Mouse (Mus musculus): ENCODE data around the gene Tmem270. TPM values are rescaled to one million over a fixed set of nuclear protein-coding genes. Genes with fewer than 3 reads are reported as not detected.
"Not testable (repeated sequence)": the region's sequence is repeated elsewhere in the genome, so short reads cannot be mapped to it uniquely, and the experiment has no call there.

The Tmem270 gene
- polyA plus RNA-seq, 1 experiment from 2014 or later: not detected

DNA sequence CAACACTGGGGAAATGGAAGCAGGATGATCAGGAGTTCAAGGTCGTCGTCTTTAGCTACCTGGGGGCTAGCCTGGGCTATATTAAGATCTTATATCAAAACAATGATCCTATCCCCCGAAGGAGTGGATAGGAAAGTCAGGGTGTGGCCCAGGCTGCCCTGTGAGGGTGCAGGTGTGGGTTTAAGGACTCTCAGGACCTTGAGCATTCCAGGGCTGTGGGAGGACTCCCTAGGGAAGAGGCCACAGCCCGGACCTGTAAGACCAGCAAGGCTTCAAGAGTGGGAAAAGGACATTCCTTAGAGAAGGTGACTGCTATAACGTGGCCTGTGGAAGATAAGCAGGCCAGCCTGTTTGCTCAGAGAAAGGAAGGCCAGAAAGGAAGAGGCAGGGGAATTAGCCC is 37.6 kb upstream of the Tmem270 start:
- peaks cover 26% of the 10 kb centered on the region for H3K27me3 ChIP-seq (ENCODE audit: control insufficient read depth, insufficient read depth, low read length)
- ATAC-seq (replicated peaks; ENCODE audit: low FRiP score) (no peak), DNase-seq (ENCODE audit: low spot score) (no peak)
- H3K36me3 ChIP-seq (ENCODE audit: control insufficient read depth, insufficient read depth, low read length): no peaks in the 10 kb centered on the region
- H3K4me2 ChIP-seq (ENCODE audit: low read depth, low read length, severe bottlenecking): no peak overlapping the region
- H3K4me3 ChIP-seq (ENCODE audit: low read depth, low read length): no peak overlapping the region
- no peaks in the 10 kb centered on the region for H3K9me3 ChIP-seq (ENCODE audit: control insufficient read depth, low read length)
- H3K4me1 ChIP-seq (replicated peaks; ENCODE audit: control insufficient read depth, insufficient read depth, low read length): peaks cover 2% of the 10 kb centered on the region; the same call in 1 of the 2 replicates
- no peak overlapping the region for H3K27ac ChIP-seq (ENCODE audit: low read depth, low read length)
- no peak overlapping the region for H3K9ac ChIP-seq (ENCODE audit: low read length)
- WGBS: 80% methylated on average over 5 of the region's 5 CpGs

DNA sequence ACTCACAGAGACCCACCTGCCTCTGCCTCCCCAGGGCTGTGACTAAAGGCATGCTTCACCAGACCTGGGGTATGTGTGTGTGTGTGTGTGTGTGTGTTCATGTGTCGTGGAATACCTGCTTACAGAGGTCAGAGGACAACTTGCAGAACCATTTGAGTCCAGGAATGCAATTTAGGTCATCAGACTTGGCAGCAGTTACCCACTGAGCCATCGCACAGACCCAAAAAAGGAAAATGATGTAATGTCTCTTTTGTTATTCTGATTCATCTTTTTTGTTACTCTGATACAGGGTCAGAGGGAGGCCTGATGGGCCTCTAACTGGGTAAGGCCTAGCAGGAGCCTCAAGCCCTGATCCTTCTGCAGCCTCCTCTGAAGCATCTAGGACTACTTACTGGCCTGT is 36.2 kb upstream of the Tmem270 start:
- peaks cover 2% of the 10 kb centered on the region; the same call in 1 of the 2 replicates for H3K4me1 ChIP-seq (replicated peaks; ENCODE audit: control insufficient read depth, insufficient read depth, low read length)
- H3K9ac ChIP-seq (ENCODE audit: low read length): no peak overlapping the region
- no peak overlapping the region for H3K4me2 ChIP-seq (ENCODE audit: low read depth, low read length, severe bottlenecking)
- no peaks in the 10 kb centered on the region for H3K36me3 ChIP-seq (ENCODE audit: control insufficient read depth, insufficient read depth, low read length)
- no peak overlapping the region for H3K4me3 ChIP-seq (ENCODE audit: low read depth, low read length)
- WGBS: 78% methylated on average over 2 of the region's 2 CpGs
- DNase-seq (ENCODE audit: low spot score) (no peak), ATAC-seq (replicated peaks; ENCODE audit: low FRiP score) (no peak)
- no peaks in the 10 kb centered on the region for H3K9me3 ChIP-seq (ENCODE audit: control insufficient read depth, low read length)
- no peak overlapping the region for H3K27ac ChIP-seq (ENCODE audit: low read depth, low read length)
- peaks cover 26% of the 10 kb centered on the region for H3K27me3 ChIP-seq (ENCODE audit: control insufficient read depth, insufficient read depth, low read length)

DNA sequence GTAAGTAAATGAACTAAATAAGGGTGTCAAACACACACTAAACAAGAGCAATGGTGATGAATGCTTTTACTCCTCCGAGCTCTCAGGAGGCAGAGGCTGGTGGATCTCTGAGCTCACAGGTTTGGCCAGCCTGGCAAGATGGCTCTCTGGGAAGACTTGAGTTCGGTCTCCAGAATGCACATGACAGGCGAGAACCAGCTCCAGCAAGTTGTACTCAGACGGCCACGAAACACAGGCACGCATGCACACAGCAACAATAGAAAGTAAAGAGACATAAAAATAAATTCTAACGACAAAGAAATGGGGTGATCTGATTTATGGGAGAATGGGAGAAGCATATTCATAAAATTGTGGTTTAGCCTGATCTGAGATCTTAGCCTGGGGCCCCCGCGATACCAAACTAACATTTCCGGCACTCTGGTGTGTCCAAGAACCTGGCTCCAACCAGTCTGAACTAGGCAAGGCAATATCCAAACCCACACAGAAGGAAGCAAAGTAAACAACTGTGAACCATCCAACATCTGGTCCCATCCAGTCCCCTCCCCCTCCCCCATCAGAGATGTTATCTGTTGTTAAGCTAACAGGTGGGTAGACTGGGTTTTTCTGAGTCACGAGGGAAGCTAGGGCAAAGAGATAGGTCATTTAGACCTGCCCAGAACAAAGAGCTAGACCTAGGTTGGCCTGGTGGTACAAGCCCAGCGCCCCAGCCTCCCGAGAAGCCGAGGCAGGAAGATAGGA is 35.1 kb upstream of the Tmem270 start:
- Histone ChIP-seq H3K4me1 (replicated peaks; ENCODE audit: control insufficient read depth, insufficient read depth, low read length) (no peaks in the 10 kb centered on the region; the same call in 1 of the 2 replicates), H3K4me2 (ENCODE audit: low read depth, low read length, severe bottlenecking) (no peak overlapping the region), H3K9ac (ENCODE audit: low read length) (no peak overlapping the region), H3K4me3 (ENCODE audit: low read depth, low read length) (no peak overlapping the region), H3K27ac (ENCODE audit: low read depth, low read length) (no peak overlapping the region), H3K9me3 (ENCODE audit: control insufficient read depth, low read length) (no peaks in the 10 kb centered on the region), H3K27me3 (ENCODE audit: control insufficient read depth, insufficient read depth, low read length) (peaks cover 18% of the 10 kb centered on the region), H3K36me3 (ENCODE audit: control insufficient read depth, insufficient read depth, low read length) (no peaks in the 10 kb centered on the region)
- ATAC-seq (replicated peaks; ENCODE audit: low FRiP score) (no peak), DNase-seq (ENCODE audit: low spot score) (no peak)
- WGBS: 88% methylated on average over 14 of the region's 14 CpGs

DNA sequence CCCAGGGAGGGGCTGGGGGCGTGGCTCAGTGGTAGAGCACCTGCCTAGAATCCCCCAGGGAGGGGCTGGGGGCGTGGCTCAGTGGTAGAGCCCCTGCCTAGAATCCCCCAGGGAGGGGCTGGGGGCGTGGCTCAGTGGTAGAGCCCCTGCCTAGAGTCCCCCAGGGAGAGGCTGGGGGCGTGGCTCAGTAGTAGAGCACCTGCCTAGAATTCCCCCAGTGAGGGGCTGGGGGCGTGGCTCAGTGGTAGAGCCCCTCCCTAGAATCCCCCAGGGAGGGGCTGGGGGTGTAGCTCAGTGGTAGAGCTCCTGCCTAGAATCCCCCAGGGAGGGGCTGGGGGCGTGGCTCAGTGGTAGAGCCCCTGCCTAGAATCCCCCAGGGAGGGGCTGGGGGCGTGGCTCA is 33.0 kb upstream of the Tmem270 start:
- ATAC-seq (replicated peaks; ENCODE audit: low FRiP score); H3K4me3 ChIP-seq (ENCODE audit: low read depth, low read length); H3K4me1 ChIP-seq (replicated peaks; ENCODE audit: control insufficient read depth, insufficient read depth, low read length); H3K9ac ChIP-seq (ENCODE audit: low read length); H3K27me3 ChIP-seq (ENCODE audit: control insufficient read depth, insufficient read depth, low read length); H3K9me3 ChIP-seq (ENCODE audit: control insufficient read depth, low read length); H3K27ac ChIP-seq (ENCODE audit: low read depth, low read length); DNase-seq (ENCODE audit: low spot score); H3K36me3 ChIP-seq (ENCODE audit: control insufficient read depth, insufficient read depth, low read length); H3K4me2 ChIP-seq (ENCODE audit: low read depth, low read length, severe bottlenecking): not testable (repeated sequence)
- WGBS: 95% methylated on average over 3 of the region's 7 CpGs

DNA sequence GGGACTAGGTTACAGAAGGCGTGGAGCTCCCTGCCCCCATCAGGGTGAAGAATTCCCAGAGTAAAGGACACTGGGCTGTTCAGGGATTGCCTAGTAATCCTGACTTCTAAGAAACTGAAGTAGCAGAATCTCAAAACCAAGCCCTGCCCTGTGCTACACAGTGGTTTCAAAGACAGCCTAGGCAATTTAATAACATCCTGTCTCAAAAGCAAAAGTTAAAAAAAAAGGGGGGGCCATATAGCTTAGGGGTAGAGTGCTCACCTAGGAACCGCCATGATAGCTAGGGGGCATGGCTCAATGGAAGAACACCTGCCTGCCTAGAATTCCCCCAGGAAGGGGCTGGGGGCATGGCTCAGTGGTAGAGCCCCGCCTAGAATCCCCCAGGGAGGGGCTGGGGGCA is 32.5 kb upstream of the Tmem270 start:
- Histone ChIP-seq H3K27ac (ENCODE audit: low read depth, low read length) (no peak overlapping the region), H3K36me3 (ENCODE audit: control insufficient read depth, insufficient read depth, low read length) (no peaks in the 10 kb centered on the region), H3K9ac (ENCODE audit: low read length) (no peak overlapping the region), H3K27me3 (ENCODE audit: control insufficient read depth, insufficient read depth, low read length) (no peaks in the 10 kb centered on the region), H3K4me2 (ENCODE audit: low read depth, low read length, severe bottlenecking) (no peak overlapping the region), H3K4me3 (ENCODE audit: low read depth, low read length) (no peak overlapping the region), H3K9me3 (ENCODE audit: control insufficient read depth, low read length) (no peaks in the 10 kb centered on the region), H3K4me1 (replicated peaks; ENCODE audit: control insufficient read depth, insufficient read depth, low read length) (no peaks in the 10 kb centered on the region)
- ATAC-seq (replicated peaks; ENCODE audit: low FRiP score) (no peak), DNase-seq (ENCODE audit: low spot score) (no peak)
- 80% methylated on average over 3 of the region's 3 CpGs for WGBS

DNA sequence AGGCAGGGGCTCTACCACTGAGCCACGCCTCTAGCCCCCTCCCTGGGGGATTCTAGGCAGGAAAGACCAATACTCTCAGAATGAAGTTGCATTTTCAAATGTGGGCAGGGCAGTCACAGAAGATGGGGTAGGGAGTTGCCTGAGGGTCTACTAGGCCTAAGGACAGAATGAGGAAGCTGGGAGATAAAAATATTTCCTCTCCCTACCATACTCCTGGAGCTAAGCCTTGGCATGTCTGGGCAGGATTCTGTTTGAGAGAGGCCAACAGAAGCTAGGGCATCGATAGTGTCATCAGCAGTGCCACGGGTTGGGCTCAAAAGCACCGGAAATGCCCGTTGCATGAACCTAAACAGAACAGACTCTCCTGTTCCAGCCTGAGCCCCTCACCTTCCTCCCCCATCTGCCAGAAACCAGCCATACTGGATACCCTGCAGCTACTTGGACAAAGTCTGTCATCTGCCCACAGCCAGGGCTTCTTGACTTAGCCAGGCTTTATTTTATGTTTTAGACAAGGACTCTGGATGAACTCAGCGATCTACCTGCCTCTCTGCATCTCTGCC is 30.2 kb upstream of the Tmem270 start:
- Histone ChIP-seq H3K27ac (ENCODE audit: low read depth, low read length) (no peak overlapping the region), H3K36me3 (ENCODE audit: control insufficient read depth, insufficient read depth, low read length) (no peaks in the 10 kb centered on the region), H3K27me3 (ENCODE audit: control insufficient read depth, insufficient read depth, low read length) (no peaks in the 10 kb centered on the region), H3K9me3 (ENCODE audit: control insufficient read depth, low read length) (no peaks in the 10 kb centered on the region), H3K9ac (ENCODE audit: low read length) (no peak overlapping the region), H3K4me2 (ENCODE audit: low read depth, low read length, severe bottlenecking) (no peak overlapping the region), H3K4me3 (ENCODE audit: low read depth, low read length) (no peak overlapping the region), H3K4me1 (replicated peaks; ENCODE audit: control insufficient read depth, insufficient read depth, low read length) (no peaks in the 10 kb centered on the region)
- ATAC-seq (replicated peaks; ENCODE audit: low FRiP score) (no peak), DNase-seq (ENCODE audit: low spot score) (no peak)
- 89% methylated on average over 6 of the region's 6 CpGs for WGBS

DNA sequence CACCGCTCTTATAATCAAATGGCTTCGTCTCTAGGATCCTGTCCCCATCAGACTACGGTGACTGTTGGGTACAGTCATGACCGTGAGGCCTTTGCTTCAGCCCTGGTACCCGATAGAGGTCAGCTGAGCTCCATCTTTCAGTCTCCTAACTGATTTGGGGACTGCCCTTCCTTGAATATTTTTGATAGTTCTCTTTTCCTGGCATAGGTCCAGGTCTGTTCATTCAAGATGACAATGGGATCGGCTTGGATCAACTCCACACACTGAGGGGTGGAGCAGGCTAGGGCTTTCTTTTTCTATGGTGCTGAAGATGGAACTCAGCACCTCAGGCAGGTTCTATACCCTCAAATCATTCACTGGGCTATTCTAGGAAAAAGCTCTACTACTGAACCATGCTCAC is 29.5 kb upstream of the Tmem270 start:
- H3K27me3 ChIP-seq (ENCODE audit: control insufficient read depth, insufficient read depth, low read length): no peaks in the 10 kb centered on the region
- no peak overlapping the region for H3K4me2 ChIP-seq (ENCODE audit: low read depth, low read length, severe bottlenecking)
- H3K4me1 ChIP-seq (replicated peaks; ENCODE audit: control insufficient read depth, insufficient read depth, low read length): no peaks in the 10 kb centered on the region
- ATAC-seq (replicated peaks; ENCODE audit: low FRiP score): no peak
- 91% methylated on average over 6 of the region's 6 CpGs for WGBS
- DNase-seq (ENCODE audit: low spot score): no peak
- H3K9ac ChIP-seq (ENCODE audit: low read length): no peak overlapping the region
- no peak overlapping the region for H3K4me3 ChIP-seq (ENCODE audit: low read depth, low read length)
- H3K9me3 ChIP-seq (ENCODE audit: control insufficient read depth, low read length): no peaks in the 10 kb centered on the region
- H3K27ac ChIP-seq (ENCODE audit: low read depth, low read length): no peak overlapping the region
- H3K36me3 ChIP-seq (ENCODE audit: control insufficient read depth, insufficient read depth, low read length): no peaks in the 10 kb centered on the region

DNA sequence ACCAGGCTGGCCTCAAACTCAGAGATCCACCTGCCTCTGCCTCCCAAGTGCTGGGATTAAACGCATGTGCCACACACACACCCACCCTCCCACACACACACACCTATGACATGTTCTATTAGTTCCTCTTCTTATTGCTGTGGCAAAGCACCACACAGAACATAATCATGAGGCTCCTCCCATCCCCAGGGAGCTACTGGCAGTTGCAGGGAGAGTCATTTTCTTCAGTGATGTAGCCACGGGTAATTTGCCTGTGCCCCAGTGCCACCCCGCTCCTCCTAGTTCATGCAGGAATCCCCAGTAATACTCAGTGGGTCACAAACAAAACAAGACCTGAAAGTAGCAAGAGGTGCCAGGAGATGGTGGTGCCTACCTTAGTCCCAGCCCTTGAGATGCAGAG is 28.1 kb upstream of the Tmem270 start:
- H3K4me3 ChIP-seq (ENCODE audit: low read depth, low read length): no peak overlapping the region
- H3K9me3 ChIP-seq (ENCODE audit: control insufficient read depth, low read length): no peaks in the 10 kb centered on the region
- no peaks in the 10 kb centered on the region for H3K36me3 ChIP-seq (ENCODE audit: control insufficient read depth, insufficient read depth, low read length)
- ATAC-seq (replicated peaks; ENCODE audit: low FRiP score) (no peak), DNase-seq (ENCODE audit: low spot score) (no peak)
- 90% methylated on average over 3 of the region's 3 CpGs for WGBS
- no peak overlapping the region for H3K4me2 ChIP-seq (ENCODE audit: low read depth, low read length, severe bottlenecking)
- no peaks in the 10 kb centered on the region for H3K4me1 ChIP-seq (replicated peaks; ENCODE audit: control insufficient read depth, insufficient read depth, low read length)
- no peak overlapping the region for H3K9ac ChIP-seq (ENCODE audit: low read length)
- no peaks in the 10 kb centered on the region for H3K27me3 ChIP-seq (ENCODE audit: control insufficient read depth, insufficient read depth, low read length)
- H3K27ac ChIP-seq (ENCODE audit: low read depth, low read length): no peak overlapping the region

DNA sequence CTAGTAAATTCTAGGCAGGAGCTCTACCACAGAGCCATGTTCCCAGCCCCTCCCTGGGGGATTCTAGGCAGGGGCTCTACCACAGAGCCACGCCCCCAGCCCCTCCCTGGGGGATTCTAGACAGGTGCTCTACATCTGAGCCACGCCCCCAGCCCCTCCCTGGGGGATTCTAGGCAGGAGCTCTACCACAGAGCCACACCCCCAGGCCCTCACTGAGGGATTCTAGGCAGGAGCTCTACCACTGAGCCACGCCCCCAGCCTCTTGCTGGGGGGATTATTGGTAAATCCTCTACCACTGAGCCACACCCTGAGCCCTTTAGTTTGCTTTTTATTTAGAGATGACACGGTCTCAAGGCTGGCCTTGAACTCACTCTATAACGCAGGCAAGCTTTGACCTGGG is 27.2 kb upstream of the Tmem270 start:
- not testable (repeated sequence) for H3K27ac ChIP-seq (ENCODE audit: low read depth, low read length); H3K4me2 ChIP-seq (ENCODE audit: low read depth, low read length, severe bottlenecking); H3K4me3 ChIP-seq (ENCODE audit: low read depth, low read length); ATAC-seq (replicated peaks; ENCODE audit: low FRiP score); H3K4me1 ChIP-seq (replicated peaks; ENCODE audit: control insufficient read depth, insufficient read depth, low read length); H3K9me3 ChIP-seq (ENCODE audit: control insufficient read depth, low read length); DNase-seq (ENCODE audit: low spot score); H3K9ac ChIP-seq (ENCODE audit: low read length); H3K27me3 ChIP-seq (ENCODE audit: control insufficient read depth, insufficient read depth, low read length); H3K36me3 ChIP-seq (ENCODE audit: control insufficient read depth, insufficient read depth, low read length)
- WGBS: 89% methylated on average over 5 of the region's 5 CpGs

All from forebrain, embryonic 11.5 days (tissue).